Mouse (Mus musculus) liver, embryonic 15.5 days (tissue): ENCODE measurements around the gene Usp38. TPM values are rescaled to one million over a fixed set of nuclear protein-coding genes. Genes with fewer than 3 reads are reported as not detected.

ENCODE experiments used
- polyA plus RNA-seq: library from polyadenylated mRNA; unstranded; fragments of >200 nt; fragmentation: Nextera tagmentation; extraction: Ambion mirVana; gene quantifications from 2 replicates; pipeline ENCODE4 v1.2.1, GENCODE M21; 2015

Gene Usp38
- polyA plus RNA-seq, 1 experiment from 2014 or later, result 9.4 TPM

Other genes starting within 250 kb of the Usp38 start
- gene Gab1, start 134.4 kb downstream of the Usp38 start, polyA plus RNA-seq, result 7.1 and 7.2 TPM in 2 replicates